Mouse (Mus musculus) MEL (cell line): ENCODE measurements around the gene Ano6. TPM values are rescaled to one million over a fixed set of nuclear protein-coding genes. Genes with fewer than 3 reads are reported as not detected.

ENCODE experiments used
- DNase-seq: peaks from one replicate; pipeline ENCODE4 v3.0.0; 2011; ENCODE audit warnings: low read depth, low spot score
- H3K27ac ChIP-seq: 2 replicates; pipeline ENCODE4 v1.5.1; 2012; ENCODE audit warnings: low read depth, mild to moderate bottlenecking, control low read depth, low read length, moderate library complexity; ENCODE audit not compliant: control insufficient read depth
- H3K27me3 ChIP-seq, 2 experiments: fragments of 150-350 bp in 1 of 2; sonication (generic) in 1 of 2; 2 replicates each; pipeline ENCODE4 v1.6.1; 2012; ENCODE audit warnings: low read length in 2 of 2, mild to moderate bottlenecking in 2 of 2, improper control_type of control experiment in 1 of 2, moderate library complexity in 1 of 2; ENCODE audit not compliant: insufficient read depth in 2 of 2, control insufficient read depth in 1 of 2
- H3K36me3 ChIP-seq, 2 experiments: 2 replicates each; pipeline ENCODE4 v1.6.1; 2012 to 2014; ENCODE audit warnings: low read length in 2 of 2, improper control_type of control experiment in 1 of 2, inconsistent platforms in 1 of 2, mild to moderate bottlenecking in 1 of 2; ENCODE audit not compliant: insufficient read depth in 2 of 2, control insufficient read depth in 1 of 2
- H3K4me1 ChIP-seq, 2 experiments: fragments of 150-350 bp in 1 of 2; sonication (generic) in 1 of 2; 2 replicates each; pipeline ENCODE4 v1.6.1; 2012; ENCODE audit warnings: low read length in 2 of 2, improper control_type of control experiment in 1 of 2, mild to moderate bottlenecking in 1 of 2; ENCODE audit not compliant: insufficient read depth in 2 of 2, control insufficient read depth in 1 of 2
- H3K4me3 ChIP-seq, 2 experiments: fragments of 150-350 bp in 1 of 2; sonication (generic) in 1 of 2; 2 replicates each; pipeline ENCODE4 v1.5.1; 2012; ENCODE audit warnings: low read depth in 2 of 2, low read length in 2 of 2, mild to moderate bottlenecking in 2 of 2, moderate library complexity in 2 of 2, control low read depth in 1 of 2, improper control_type of control experiment in 1 of 2; ENCODE audit not compliant: control insufficient read depth in 1 of 2, insufficient read depth in 1 of 2
- H3K79me2 ChIP-seq: 2 replicates; pipeline ENCODE4 v1.6.1; 2012; ENCODE audit warnings: mild to moderate bottlenecking, low read length, moderate library complexity; ENCODE audit not compliant: control insufficient read depth, poor library complexity, insufficient read depth
- H3K9ac ChIP-seq: 2 replicates; pipeline ENCODE4 v1.6.1; 2012; ENCODE audit warnings: low read depth, mild to moderate bottlenecking, control low read depth, low read length, moderate library complexity; ENCODE audit not compliant: control insufficient read depth, poor library complexity, severe bottlenecking
- H3K9me3 ChIP-seq: fragments of 150-350 bp; sonication (generic); replicated peaks from 2 replicates; pipeline ENCODE4 v1.6.1; 2012; ENCODE audit warnings: mild to moderate bottlenecking, low read length, improper control_type of control experiment, moderate library complexity; ENCODE audit not compliant: insufficient read depth
- CHD2 ChIP-seq: IDR thresholded peaks from 2 replicates; pipeline ENCODE4 v1.6.1; 2011; ENCODE audit warnings: low read length, improper control_type of control experiment
- CTCF ChIP-seq, 3 experiments: IDR thresholded peaks in 2 of 3; conservative IDR thresholded peaks in 1 of 3; 2 replicates each; pipeline ENCODE4 v1.5.1; 2011 to 2012; ENCODE audit warnings: low read length in 3 of 3, low read depth in 2 of 3, mild to moderate bottlenecking in 2 of 3, improper control_type of control experiment in 1 of 3, inconsistent platforms in 1 of 3, mixed read lengths in 1 of 3, moderate library complexity in 1 of 3; ENCODE audit not compliant: control insufficient read depth in 1 of 3, insufficient read depth in 1 of 3, poor library complexity in 1 of 3, severe bottlenecking in 1 of 3
- ELF1 ChIP-seq: IDR thresholded peaks from 2 replicates; pipeline ENCODE4 v1.6.1; 2014; ENCODE audit warnings: low read depth, mild to moderate bottlenecking, inconsistent platforms, low read length, improper control_type of control experiment, moderate library complexity
- EP300 ChIP-seq, 2 experiments: IDR thresholded peaks; 2 replicates each; pipeline ENCODE4 v1.6.1; 2011; ENCODE audit warnings: improper control_type of control experiment in 2 of 2, low read length in 2 of 2, low read depth in 1 of 2, mild to moderate bottlenecking in 1 of 2
- GABPA ChIP-seq: IDR thresholded peaks from 2 replicates; pipeline ENCODE4 v1.6.1; 2012; ENCODE audit warnings: low read depth, mild to moderate bottlenecking, inconsistent platforms, low read length, improper control_type of control experiment, moderate library complexity
- JUND ChIP-seq: IDR thresholded peaks from 2 replicates; pipeline ENCODE4 v1.6.1; 2011; ENCODE audit warnings: low read depth, mild to moderate bottlenecking, improper control_type of control experiment, low read length
- KAT2A ChIP-seq: conservative IDR thresholded peaks from 2 replicates; pipeline ENCODE4 v1.6.1; 2012; ENCODE audit warnings: low read depth, low read length, improper control_type of control experiment, inconsistent platforms
- MAX ChIP-seq: IDR thresholded peaks from 2 replicates; pipeline ENCODE4 v1.6.1; 2011; ENCODE audit warnings: low read length, improper control_type of control experiment
- MEF2A ChIP-seq: IDR thresholded peaks from 2 replicates; pipeline ENCODE4 v1.6.1; 2014; ENCODE audit warnings: low read depth, mild to moderate bottlenecking, inconsistent platforms, low read length, improper control_type of control experiment; ENCODE audit not compliant: poor library complexity, insufficient replicate concordance, severe bottlenecking; ENCODE audit errors: extremely low read depth
- MXI1 ChIP-seq: IDR thresholded peaks from 2 replicates; pipeline ENCODE4 v1.6.1; 2011; ENCODE audit warnings: mild to moderate bottlenecking, low read depth, low read length, improper control_type of control experiment
- MYC ChIP-seq: IDR thresholded peaks from 2 replicates; pipeline ENCODE4 v1.6.1; 2011; ENCODE audit warnings: low read depth, mild to moderate bottlenecking, low read length, improper control_type of control experiment, moderate library complexity
- POLR2A ChIP-seq, 2 experiments: IDR thresholded peaks; 2 replicates each; pipeline ENCODE4 v1.6.1; 2011 to 2012; ENCODE audit warnings: low read length in 2 of 2, mild to moderate bottlenecking in 2 of 2, control low read depth in 1 of 2, improper control_type of control experiment in 1 of 2, low read depth in 1 of 2, moderate library complexity in 1 of 2; ENCODE audit not compliant: control insufficient read depth in 1 of 2, insufficient read depth in 1 of 2, poor library complexity in 1 of 2
- SIN3A ChIP-seq: IDR thresholded peaks from 2 replicates; pipeline ENCODE4 v1.6.1; 2012; ENCODE audit warnings: low read length, improper control_type of control experiment, inconsistent platforms
- TAL1 ChIP-seq: IDR thresholded peaks from 2 replicates; pipeline ENCODE4 v1.6.1; 2012; ENCODE audit warnings: mild to moderate bottlenecking, inconsistent platforms, low read length, moderate library complexity, mixed read lengths
- TBP ChIP-seq: IDR thresholded peaks from 2 replicates; pipeline ENCODE4 v1.8.0; 2011; ENCODE audit warnings: low read depth, low read length, improper control_type of control experiment
- TCF12 ChIP-seq: IDR thresholded peaks from 2 replicates; pipeline ENCODE4 v1.6.1; 2014; ENCODE audit warnings: low read depth, mild to moderate bottlenecking, inconsistent platforms, low read length, improper control_type of control experiment, moderate library complexity
- USF2 ChIP-seq, 2 experiments: IDR thresholded peaks; 2 replicates each; pipeline ENCODE4 v1.6.1; 2011 to 2012; ENCODE audit warnings: improper control_type of control experiment in 2 of 2, low read length in 2 of 2, borderline replicate concordance in 1 of 2, inconsistent platforms in 1 of 2, low read depth in 1 of 2, mild to moderate bottlenecking in 1 of 2; ENCODE audit not compliant: insufficient read depth in 1 of 2
- ZC3H11A ChIP-seq: IDR thresholded peaks from 2 replicates; pipeline ENCODE4 v1.6.1; 2012; ENCODE audit warnings: low read depth, mild to moderate bottlenecking, inconsistent platforms, low read length, improper control_type of control experiment
- ZKSCAN1 ChIP-seq: IDR thresholded peaks from 2 replicates; pipeline ENCODE4 v1.6.1; 2012; ENCODE audit warnings: low read depth, mild to moderate bottlenecking, inconsistent platforms, low read length, improper control_type of control experiment, moderate library complexity
- ZMIZ1 ChIP-seq: IDR thresholded peaks from 2 replicates; pipeline ENCODE4 v1.6.1; 2012; ENCODE audit warnings: low read depth, mild to moderate bottlenecking, inconsistent platforms, low read length, improper control_type of control experiment, moderate library complexity
- ZNF384 ChIP-seq: IDR thresholded peaks from 2 replicates; pipeline ENCODE4 v1.6.1; 2012; ENCODE audit warnings: low read depth, mild to moderate bottlenecking, inconsistent platforms, low read length, improper control_type of control experiment
- polyA plus RNA-seq, 2 experiments: library from polyadenylated mRNA; stranded (reverse) in 1 of 2; unstranded in 1 of 2; fragments of >175 nt in 1 of 2; fragments of >200 nt in 1 of 2; gene quantifications; 2 replicates each; pipeline versions ENCODE4 v1.2.1 to v1.2.4; 2012; ENCODE audit warnings: low replicate concordance in 2 of 2, low read depth in 1 of 2; ENCODE audit not compliant: insufficient read length in 2 of 2, insufficient read depth in 1 of 2, missing spikeins in 1 of 2
- total RNA-seq: library from RNA; depleted of rRNA; stranded (reverse); fragments of 300-350 nt; gene quantifications from 2 replicates; pipeline ENCODE4 v1.2.3, GENCODE M21; 2012

Gene Ano6
- total and polyA plus RNA-seq, 3 experiments = 54.8 to 66.6 (median 61.4) TPM

DNA sequence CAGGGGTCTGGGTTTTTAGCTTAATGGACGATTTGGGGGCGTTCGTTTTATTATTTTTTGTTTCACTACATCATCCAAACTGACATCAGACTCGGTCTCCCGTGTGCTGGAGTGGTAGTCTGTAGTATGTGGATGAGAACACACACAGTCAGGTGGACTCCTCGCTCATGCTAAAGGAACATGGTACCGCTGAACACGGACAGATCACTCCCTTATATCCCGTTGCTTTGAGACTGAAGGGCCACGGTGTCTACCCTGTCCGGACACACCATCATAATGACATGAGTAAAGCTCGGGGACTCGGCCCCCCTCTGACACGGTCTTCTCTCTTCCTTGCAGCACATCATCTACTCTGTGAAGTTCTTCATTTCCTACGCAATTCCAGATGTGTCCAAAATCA lies 181.5 kb downstream of the Ano6 start:
- Histone ChIP-seq H3K27ac (no peak overlapping the region), H3K9me3 (no peaks in the 10 kb centered on the region), H3K4me3 (no peak overlapping the region), H3K36me3 (peaks cover 0 to 25% of the 10 kb centered on the region in 2 experiments; a peak in 2 of 4 replicates), H3K27me3 (no peaks in the 10 kb centered on the region), H3K79me2 (no peaks in the 10 kb centered on the region), H3K9ac (no peak overlapping the region), H3K4me1 (no peaks in the 10 kb centered on the region)
- TF ChIP-seq MAX (no peak), TBP (no peak)
- DNase-seq = no peak

DNA sequence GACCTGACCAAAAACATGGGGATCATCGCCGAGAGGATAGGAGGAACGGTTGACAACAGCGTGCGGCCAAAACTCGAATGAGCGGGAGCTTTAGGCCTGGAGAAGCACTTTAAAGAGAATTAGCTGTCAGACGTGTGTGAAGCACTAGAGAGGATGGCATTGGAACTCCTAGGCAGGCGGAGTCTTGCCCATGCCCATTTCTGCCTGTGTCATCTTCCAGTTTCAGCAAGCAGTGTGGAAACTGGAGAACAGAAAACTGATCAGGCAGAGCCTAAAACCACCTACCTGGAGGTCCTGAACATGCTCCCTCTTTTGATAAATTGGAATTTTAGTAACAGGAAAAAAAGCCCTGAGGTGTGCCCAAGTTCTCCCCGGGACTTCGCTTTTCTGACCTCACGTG lies 182.0 kb downstream of the Ano6 start:
- Histone ChIP-seq H3K27me3 (no peaks in the 10 kb centered on the region), H3K9me3 (no peaks in the 10 kb centered on the region)

GRCm38 (mm10) chr15:95974021-95974597 lies 183.5 kb downstream of the Ano6 start:
- peaks cover 0 to 16% of the 10 kb centered on the region in 2 experiments; a peak in 3 of 4 replicates for H3K36me3 ChIP-seq
- no peaks in the 10 kb centered on the region for H3K79me2 ChIP-seq
- TF ChIP-seq CTCF (IDR thresholded peaks at IDR 0.05 in 2 of 3, conservative IDR thresholded peaks at IDR 0.05 in 1 of 3; ENCODE audit: control insufficient read depth in 1 of 3, insufficient read depth in 1 of 3, low read depth in 2 of 3, low read length in 3 of 3, poor library complexity in 1 of 3, severe bottlenecking in 1 of 3) (no peak), ELF1 (no peak), ZC3H11A (no peak), TCF12 (no peak), ZKSCAN1 (no peak), TBP (no peak)
- no peak overlapping the region for H3K27ac ChIP-seq
- H3K27me3 ChIP-seq = no peaks in the 10 kb centered on the region
- H3K4me3 ChIP-seq = no peak overlapping the region
- no peak overlapping the region for H3K9ac ChIP-seq
- no peaks in the 10 kb centered on the region for H3K9me3 ChIP-seq
- DNase-seq = no peak
- H3K4me1 ChIP-seq = peaks cover 0 to 5% of the 10 kb centered on the region in 2 experiments; a peak in 2 of 4 replicates

More for the DNA sequence above, 182.0 kb downstream of the Ano6 start:
- peaks cover 0 to 2% of the 10 kb centered on the region in 2 experiments; a peak in 2 of 4 replicates for H3K4me1 ChIP-seq
- H3K27ac ChIP-seq = no peak overlapping the region
- H3K36me3 ChIP-seq = peaks cover 0 to 22% of the 10 kb centered on the region in 2 experiments; a peak in 3 of 4 replicates
- TF ChIP-seq ZMIZ1 (no peak), CHD2 (no peak), ELF1 (no peak), MXI1 (no peak), MEF2A (no peak), KAT2A (no peak), EP300 (IDR thresholded peaks at IDR 0.05; ENCODE audit: low read depth in 1 of 2, low read length in 2 of 2) (no peak), ZNF384 (no peak), POLR2A (IDR thresholded peaks at IDR 0.05; ENCODE audit: control insufficient read depth in 1 of 2, insufficient read depth in 1 of 2, low read depth in 1 of 2, low read length in 2 of 2, poor library complexity in 1 of 2) (no peak), TAL1 (no peak), MYC (no peak), GABPA (no peak), USF2 (IDR thresholded peaks at IDR 0.05; ENCODE audit: borderline replicate concordance in 1 of 2, insufficient read depth in 1 of 2, low read depth in 1 of 2, low read length in 2 of 2) (no peak), JUND (no peak), MAX (no peak), SIN3A (no peak)
- H3K4me3 ChIP-seq = no peak overlapping the region
- no peak for DNase-seq
- no peaks in the 10 kb centered on the region for H3K79me2 ChIP-seq
- no peak overlapping the region for H3K9ac ChIP-seq
